Mouse (Mus musculus): ENCODE measurements around the gene Fmnl2. TPM values are rescaled to one million over a fixed set of nuclear protein-coding genes. Genes with fewer than 3 reads are reported as not detected.

The Fmnl2 gene
- polyA plus RNA-seq, 1 experiment = 2.8 TPM

DNA sequence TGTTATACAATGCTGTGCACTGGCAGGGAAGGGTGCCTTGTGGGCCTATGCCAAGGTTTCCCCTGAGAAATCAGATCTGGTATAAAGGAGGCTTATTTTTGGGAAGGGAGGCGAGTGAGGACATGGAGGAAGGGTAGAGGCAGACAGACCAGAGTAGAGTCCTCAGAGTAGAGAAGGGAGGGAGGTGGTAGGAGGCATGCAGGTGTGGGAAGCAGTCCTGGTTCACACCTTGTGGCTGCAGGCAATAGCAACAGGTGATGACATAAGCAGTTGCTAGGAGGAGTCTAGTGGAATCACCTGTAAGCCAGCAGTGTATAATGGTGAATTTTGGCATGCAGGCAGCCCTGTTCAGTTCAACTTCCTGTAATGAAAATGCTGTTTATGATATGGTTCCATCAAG lies 105.8 kb downstream of the Fmnl2 start:
- TF ChIP-seq POLR2AphosphoS2 (IDR thresholded peaks at IDR 0.05; ENCODE audit: insufficient read length, low read depth) (no peak), MAX (IDR thresholded peaks at IDR 0.05; ENCODE audit: low read depth) (no peak), TCF3 (IDR thresholded peaks at IDR 0.05; ENCODE audit: insufficient read length, low read depth) (no peak), POLR2A (IDR thresholded peaks at IDR 0.05; ENCODE audit: insufficient read length, low read depth) (no peak), SRF (IDR thresholded peaks at IDR 0.05; ENCODE audit: control insufficient read depth, insufficient read length, low read depth) (no peak), TCF12 (IDR thresholded peaks at IDR 0.05; ENCODE audit: insufficient read depth, poor library complexity, severe bottlenecking) (no peak), MYOD1 (IDR thresholded peaks at IDR 0.05; ENCODE audit: control insufficient read depth in 1 of 3, insufficient read length in 2 of 3, low read depth in 2 of 3) (no peak), REST (IDR thresholded peaks at IDR 0.05; ENCODE audit: insufficient read depth, insufficient read length) (no peak), MYOG (IDR thresholded peaks at IDR 0.05; ENCODE audit: control insufficient read depth in 1 of 3, insufficient read depth in 1 of 3, insufficient read length in 2 of 3, low read depth in 2 of 3) (no peak), E2F4 (IDR thresholded peaks at IDR 0.05; ENCODE audit: insufficient read depth) (no peak), USF1 (IDR thresholded peaks at IDR 0.05; ENCODE audit: low read depth) (no peak), CEBPB (IDR thresholded peaks at IDR 0.05; ENCODE audit: insufficient read depth, poor library complexity, severe bottlenecking) (no peak)
- Histone ChIP-seq H3K4me3 (no peak overlapping the region), H3K79me2 (ENCODE audit: control insufficient read depth, insufficient read depth) (no peaks in the 10 kb centered on the region), H3K36me3 (ENCODE audit: control insufficient read depth, insufficient read depth) (no peaks in the 10 kb centered on the region), H3ac (ENCODE audit: control insufficient read depth, insufficient read length) (no peak overlapping the region), H3K4me2 (ENCODE audit: low read depth) (no peak overlapping the region), H3K27me3 (ENCODE audit: control insufficient read depth, insufficient read depth, insufficient read length) (no peaks in the 10 kb centered on the region)

DNA sequence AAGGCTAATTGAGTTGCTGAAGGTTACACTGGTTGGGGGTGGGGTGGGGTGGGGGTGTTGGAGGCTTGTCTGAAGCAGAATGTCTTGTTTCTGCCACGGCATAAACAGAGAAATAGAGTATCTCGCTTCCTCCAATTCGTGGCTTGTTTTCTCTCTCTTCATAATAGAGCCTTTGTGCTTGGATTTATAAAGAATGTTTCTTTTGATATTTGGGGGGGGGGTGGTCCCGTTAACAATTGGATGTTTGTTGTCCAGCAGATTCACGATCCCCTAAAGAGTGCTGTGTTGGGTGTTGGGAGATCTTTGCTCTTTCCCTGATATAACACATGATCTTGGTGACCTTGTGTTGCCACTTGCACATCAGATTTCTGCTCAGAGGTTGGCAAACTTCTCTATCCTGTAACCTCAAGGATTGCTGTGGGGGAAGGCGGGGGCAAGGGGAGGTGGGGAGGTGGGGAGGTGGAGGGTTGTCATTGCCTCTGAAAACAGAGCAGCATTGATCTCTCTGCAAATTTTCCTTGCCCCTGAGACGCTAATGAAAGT lies 106.8 kb downstream of the Fmnl2 start:
- no peaks in the 10 kb centered on the region for H3K36me3 ChIP-seq (ENCODE audit: control insufficient read depth, insufficient read depth)
- no peaks in the 10 kb centered on the region for H3K27me3 ChIP-seq (ENCODE audit: control insufficient read depth, insufficient read depth, insufficient read length)
- TF ChIP-seq MYOG (IDR thresholded peaks at IDR 0.05; ENCODE audit: control insufficient read depth in 1 of 3, insufficient read depth in 1 of 3, insufficient read length in 2 of 3, low read depth in 2 of 3) (no peak), POLR2AphosphoS2 (IDR thresholded peaks at IDR 0.05; ENCODE audit: insufficient read length, low read depth) (no peak), E2F4 (IDR thresholded peaks at IDR 0.05; ENCODE audit: insufficient read depth) (no peak), POLR2A (IDR thresholded peaks at IDR 0.05; ENCODE audit: insufficient read length, low read depth) (no peak), USF1 (IDR thresholded peaks at IDR 0.05; ENCODE audit: low read depth) (no peak), MYOD1 (IDR thresholded peaks at IDR 0.05; ENCODE audit: control insufficient read depth in 1 of 3, insufficient read length in 2 of 3, low read depth in 2 of 3) (no peak), CEBPB (IDR thresholded peaks at IDR 0.05; ENCODE audit: insufficient read depth, poor library complexity, severe bottlenecking) (no peak), MAX (IDR thresholded peaks at IDR 0.05; ENCODE audit: low read depth) (no peak), REST (IDR thresholded peaks at IDR 0.05; ENCODE audit: insufficient read depth, insufficient read length) (no peak), TCF12 (IDR thresholded peaks at IDR 0.05; ENCODE audit: insufficient read depth, poor library complexity, severe bottlenecking) (no peak), TCF3 (IDR thresholded peaks at IDR 0.05; ENCODE audit: insufficient read length, low read depth) (no peak), SRF (IDR thresholded peaks at IDR 0.05; ENCODE audit: control insufficient read depth, insufficient read length, low read depth) (no peak)
- no peak overlapping the region for H3ac ChIP-seq (ENCODE audit: control insufficient read depth, insufficient read length)
- H3K4me3 ChIP-seq = no peak overlapping the region
- no peak overlapping the region for H3K4me2 ChIP-seq (ENCODE audit: low read depth)
- no peaks in the 10 kb centered on the region for H3K79me2 ChIP-seq (ENCODE audit: control insufficient read depth, insufficient read depth)

DNA sequence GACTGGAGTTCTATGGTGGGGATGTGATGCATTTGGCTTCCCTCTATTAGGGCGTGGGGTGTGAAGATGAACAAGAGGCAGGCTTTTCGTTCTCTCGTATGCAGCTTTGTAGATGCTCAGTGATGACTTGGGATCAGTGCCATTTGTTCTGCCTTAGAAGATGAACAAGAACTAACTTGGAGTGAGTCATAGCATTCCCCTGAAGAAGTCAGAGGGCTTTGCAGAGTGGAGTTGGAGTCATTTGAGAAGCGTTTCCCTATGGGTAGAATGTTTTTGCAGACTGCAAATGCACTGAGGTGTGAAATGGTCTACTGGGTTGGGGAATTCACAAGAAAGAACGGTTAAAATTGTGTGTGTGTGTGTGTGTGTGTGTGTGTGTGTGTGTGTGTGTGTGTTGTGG lies 108.6 kb downstream of the Fmnl2 start:
- no peaks in the 10 kb centered on the region for H3K79me2 ChIP-seq (ENCODE audit: control insufficient read depth, insufficient read depth)
- H3K27me3 ChIP-seq (ENCODE audit: control insufficient read depth, insufficient read depth, insufficient read length) = no peaks in the 10 kb centered on the region
- no peaks in the 10 kb centered on the region for H3K36me3 ChIP-seq (ENCODE audit: control insufficient read depth, insufficient read depth)
- peak overlapping the region; percentile 42 for H3K4me2 ChIP-seq (ENCODE audit: low read depth)
- H3K4me3 ChIP-seq = no peak overlapping the region
- TF ChIP-seq CEBPB (IDR thresholded peaks at IDR 0.05; ENCODE audit: insufficient read depth, poor library complexity, severe bottlenecking) (no peak), MYOD1 (IDR thresholded peaks at IDR 0.05; ENCODE audit: control insufficient read depth in 1 of 3, insufficient read length in 2 of 3, low read depth in 2 of 3) (no peak), TCF12 (IDR thresholded peaks at IDR 0.05; ENCODE audit: insufficient read depth, poor library complexity, severe bottlenecking) (no peak), MAX (IDR thresholded peaks at IDR 0.05; ENCODE audit: low read depth) (no peak), POLR2AphosphoS2 (IDR thresholded peaks at IDR 0.05; ENCODE audit: insufficient read length, low read depth) (no peak), TCF3 (IDR thresholded peaks at IDR 0.05; ENCODE audit: insufficient read length, low read depth) (no peak), E2F4 (IDR thresholded peaks at IDR 0.05; ENCODE audit: insufficient read depth) (no peak), REST (IDR thresholded peaks at IDR 0.05; ENCODE audit: insufficient read depth, insufficient read length) (no peak), SRF (IDR thresholded peaks at IDR 0.05; ENCODE audit: control insufficient read depth, insufficient read length, low read depth) (no peak), USF1 (IDR thresholded peaks at IDR 0.05; ENCODE audit: low read depth) (no peak), POLR2A (IDR thresholded peaks at IDR 0.05; ENCODE audit: insufficient read length, low read depth) (no peak), MYOG (IDR thresholded peaks at IDR 0.05; ENCODE audit: control insufficient read depth in 1 of 3, insufficient read depth in 1 of 3, insufficient read length in 2 of 3, low read depth in 2 of 3) (no peak)
- no peak overlapping the region for H3ac ChIP-seq (ENCODE audit: control insufficient read depth, insufficient read length)

DNA sequence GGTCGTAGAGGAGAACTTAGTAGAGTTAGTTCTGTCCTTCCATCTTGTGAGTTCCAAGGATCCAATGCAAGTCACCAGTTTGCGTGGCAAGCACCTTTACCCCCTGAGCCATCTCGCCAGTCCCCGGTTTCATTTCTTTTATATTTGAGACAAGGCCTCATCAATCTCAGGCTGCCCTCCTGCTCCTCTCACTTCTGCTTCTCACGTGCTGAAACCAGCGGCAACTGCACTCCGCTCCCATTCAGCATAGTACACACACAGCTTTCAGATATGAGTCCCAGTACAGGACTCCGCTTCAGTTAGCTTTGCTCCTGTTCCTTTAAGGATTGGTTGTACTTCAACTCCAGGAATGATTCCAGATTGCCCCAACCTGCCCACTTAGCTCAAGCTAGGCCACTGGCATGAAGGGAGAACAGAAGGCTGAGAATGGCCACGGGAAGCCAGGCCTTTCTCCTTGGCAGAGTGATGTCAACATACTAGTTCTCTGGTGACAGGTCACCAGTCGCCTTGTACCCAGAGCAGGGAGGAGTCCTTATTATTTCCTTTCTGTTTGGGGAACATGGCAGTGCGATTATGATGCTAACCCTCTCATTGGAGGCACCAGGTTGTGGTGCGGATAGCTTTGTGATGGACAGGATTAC lies 109.3 kb downstream of the Fmnl2 start:
- Histone ChIP-seq H3ac (ENCODE audit: control insufficient read depth, insufficient read length) (no peak overlapping the region), H3K4me2 (ENCODE audit: low read depth) (peak overlapping the region; percentile 42), H3K27me3 (ENCODE audit: control insufficient read depth, insufficient read depth, insufficient read length) (no peaks in the 10 kb centered on the region), H3K4me3 (no peak overlapping the region), H3K36me3 (ENCODE audit: control insufficient read depth, insufficient read depth) (no peaks in the 10 kb centered on the region), H3K79me2 (ENCODE audit: control insufficient read depth, insufficient read depth) (no peaks in the 10 kb centered on the region)
- TF ChIP-seq REST (IDR thresholded peaks at IDR 0.05; ENCODE audit: insufficient read depth, insufficient read length) = no peak
- TF ChIP-seq TCF3 (IDR thresholded peaks at IDR 0.05; ENCODE audit: insufficient read length, low read depth) = no peak
- no peak for TF ChIP-seq MYOD1 (IDR thresholded peaks at IDR 0.05; ENCODE audit: control insufficient read depth in 1 of 3, insufficient read length in 2 of 3, low read depth in 2 of 3)
- no peak for TF ChIP-seq SRF (IDR thresholded peaks at IDR 0.05; ENCODE audit: control insufficient read depth, insufficient read length, low read depth)
- TF ChIP-seq POLR2A (IDR thresholded peaks at IDR 0.05; ENCODE audit: insufficient read length, low read depth) = no peak
- no peak for TF ChIP-seq CEBPB (IDR thresholded peaks at IDR 0.05; ENCODE audit: insufficient read depth, poor library complexity, severe bottlenecking)
- no peak for TF ChIP-seq USF1 (IDR thresholded peaks at IDR 0.05; ENCODE audit: low read depth)
- TF ChIP-seq E2F4 (IDR thresholded peaks at IDR 0.05; ENCODE audit: insufficient read depth) = no peak
- TF ChIP-seq TCF12 (IDR thresholded peaks at IDR 0.05; ENCODE audit: insufficient read depth, poor library complexity, severe bottlenecking) = no peak
- no peak for TF ChIP-seq MAX (IDR thresholded peaks at IDR 0.05; ENCODE audit: low read depth)
- no peak for TF ChIP-seq POLR2AphosphoS2 (IDR thresholded peaks at IDR 0.05; ENCODE audit: insufficient read length, low read depth)
- no peak for TF ChIP-seq MYOG (IDR thresholded peaks at IDR 0.05; ENCODE audit: control insufficient read depth in 1 of 3, insufficient read depth in 1 of 3, insufficient read length in 2 of 3, low read depth in 2 of 3)

All from myocyte (in vitro differentiated cells).